Mouse (Mus musculus): ENCODE measurements around the gene Cdc73. TPM values are rescaled to one million over a fixed set of nuclear protein-coding genes. Genes with fewer than 3 reads are reported as not detected.
"Not testable (repeated sequence)": the region's sequence is repeated elsewhere in the genome, so short reads cannot be mapped to it uniquely, and the experiment has no call there.

The Cdc73 gene
- polyA plus RNA-seq, 1 experiment from 2014 or later = 28.4 TPM

- WGBS = 51% methylated on average over 4 of the region's 4 CpGs
- Histone ChIP-seq H3K4me1 (ENCODE audit: control insufficient read depth, insufficient read depth, low read length) (no peaks in the 10 kb centered on the region), H3K9ac (ENCODE audit: low read length) (no peak overlapping the region), H3K36me3 (ENCODE audit: control insufficient read depth, insufficient read depth, low read length) (no peaks in the 10 kb centered on the region), H3K4me3 (ENCODE audit: low read depth, low read length) (no peak overlapping the region), H3K9me3 (ENCODE audit: control insufficient read depth, low read length) (no peaks in the 10 kb centered on the region), H3K27ac (ENCODE audit: low read depth, low read length) (no peak overlapping the region), H3K4me2 (no peak overlapping the region), H3K27me3 (ENCODE audit: control insufficient read depth, insufficient read depth, low read length) (no peaks in the 10 kb centered on the region)
- ATAC-seq (ENCODE audit: low FRiP score) (no peak), DNase-seq (ENCODE audit: low spot score, missing footprints) (no peak)
Measured at GRCm38 (mm10) chr1:143731691-143732090, 29.0 kb upstream of the Cdc73 start.

GRCm38 (mm10) chr1:143730899-143731298, 28.2 kb upstream of the Cdc73 start:
- no peak overlapping the region for H3K9ac ChIP-seq (ENCODE audit: low read length)
- ATAC-seq (ENCODE audit: low FRiP score) (no peak), DNase-seq (ENCODE audit: low spot score, missing footprints) (no peak)
- H3K9me3 ChIP-seq (ENCODE audit: control insufficient read depth, low read length) = no peaks in the 10 kb centered on the region
- 93% methylated on average over 2 of the region's 2 CpGs for WGBS
- H3K27ac ChIP-seq (ENCODE audit: low read depth, low read length) = no peak overlapping the region
- H3K36me3 ChIP-seq (ENCODE audit: control insufficient read depth, insufficient read depth, low read length) = no peaks in the 10 kb centered on the region
- H3K27me3 ChIP-seq (ENCODE audit: control insufficient read depth, insufficient read depth, low read length) = no peaks in the 10 kb centered on the region
- no peak overlapping the region for H3K4me2 ChIP-seq
- H3K4me1 ChIP-seq (ENCODE audit: control insufficient read depth, insufficient read depth, low read length) = no peaks in the 10 kb centered on the region
- no peak overlapping the region for H3K4me3 ChIP-seq (ENCODE audit: low read depth, low read length)

- WGBS = 81% methylated on average over 9 of the region's 9 CpGs
- ATAC-seq (ENCODE audit: low FRiP score) = no peak
- Histone ChIP-seq H3K4me1 (ENCODE audit: control insufficient read depth, insufficient read depth, low read length) (no peaks in the 10 kb centered on the region), H3K27ac (ENCODE audit: low read depth, low read length) (no peak overlapping the region), H3K27me3 (ENCODE audit: control insufficient read depth, insufficient read depth, low read length) (no peaks in the 10 kb centered on the region), H3K9me3 (ENCODE audit: control insufficient read depth, low read length) (no peaks in the 10 kb centered on the region), H3K36me3 (ENCODE audit: control insufficient read depth, insufficient read depth, low read length) (no peaks in the 10 kb centered on the region), H3K4me2 (no peak overlapping the region), H3K4me3 (ENCODE audit: low read depth, low read length) (no peak overlapping the region), H3K9ac (ENCODE audit: low read length) (no peak overlapping the region)
- DNase-seq (ENCODE audit: low spot score, missing footprints) = no peak
Measured at GRCm38 (mm10) chr1:143727701-143728445, 25.2 kb upstream of the Cdc73 start.

- Histone ChIP-seq H3K4me2 (no peak overlapping the region), H3K9ac (ENCODE audit: low read length) (no peak overlapping the region), H3K9me3 (ENCODE audit: control insufficient read depth, low read length) (no peaks in the 10 kb centered on the region), H3K4me3 (ENCODE audit: low read depth, low read length) (no peak overlapping the region), H3K27ac (ENCODE audit: low read depth, low read length) (no peak overlapping the region), H3K36me3 (ENCODE audit: control insufficient read depth, insufficient read depth, low read length) (no peaks in the 10 kb centered on the region), H3K4me1 (ENCODE audit: control insufficient read depth, insufficient read depth, low read length) (no peaks in the 10 kb centered on the region), H3K27me3 (ENCODE audit: control insufficient read depth, insufficient read depth, low read length) (no peaks in the 10 kb centered on the region)
- WGBS = 84% methylated on average over 5 of the region's 5 CpGs
- ATAC-seq (ENCODE audit: low FRiP score) (no peak), DNase-seq (ENCODE audit: low spot score, missing footprints) (no peak)
Measured at GRCm38 (mm10) chr1:143724456-143725064, 21.9 kb upstream of the Cdc73 start.

- not testable (repeated sequence) for DNase-seq (ENCODE audit: low spot score, missing footprints); ATAC-seq (ENCODE audit: low FRiP score); H3K36me3 ChIP-seq (ENCODE audit: control insufficient read depth, insufficient read depth, low read length); H3K27ac ChIP-seq (ENCODE audit: low read depth, low read length); H3K4me3 ChIP-seq (ENCODE audit: low read depth, low read length); H3K9ac ChIP-seq (ENCODE audit: low read length); H3K9me3 ChIP-seq (ENCODE audit: control insufficient read depth, low read length); H3K27me3 ChIP-seq (ENCODE audit: control insufficient read depth, insufficient read depth, low read length); H3K4me2 ChIP-seq; H3K4me1 ChIP-seq (ENCODE audit: control insufficient read depth, insufficient read depth, low read length)
- WGBS = no CpG with 5 or more reads among the region's 2 CpGs
Measured at GRCm38 (mm10) chr1:143716038-143716437, 13.3 kb upstream of the Cdc73 start, which contains the start of gene Glrx2. Glrx2 (plus strand) TSS chr1:143716338.

GRCm38 (mm10) chr1:143710627-143710976, 7.9 kb upstream of the Cdc73 start:
- no peak for ATAC-seq (ENCODE audit: low FRiP score)

GRCm38 (mm10) chr1:143709966-143710626, 7.4 kb upstream of the Cdc73 start:
- H3K4me2 ChIP-seq = no peak overlapping the region
- no peak overlapping the region for H3K27ac ChIP-seq (ENCODE audit: low read depth, low read length)
- ATAC-seq (ENCODE audit: low FRiP score) (no peak), DNase-seq (ENCODE audit: low spot score, missing footprints) (no peak)
- no peaks in the 10 kb centered on the region for H3K27me3 ChIP-seq (ENCODE audit: control insufficient read depth, insufficient read depth, low read length)
- H3K9ac ChIP-seq (ENCODE audit: low read length) = no peak overlapping the region
- WGBS = 80% methylated on average over 7 of the region's 7 CpGs
- no peaks in the 10 kb centered on the region for H3K4me1 ChIP-seq (ENCODE audit: control insufficient read depth, insufficient read depth, low read length)
- H3K4me3 ChIP-seq (ENCODE audit: low read depth, low read length) = no peak overlapping the region
- no peaks in the 10 kb centered on the region for H3K36me3 ChIP-seq (ENCODE audit: control insufficient read depth, insufficient read depth, low read length)
- no peaks in the 10 kb centered on the region for H3K9me3 ChIP-seq (ENCODE audit: control insufficient read depth, low read length)

More at GRCm38 (mm10) chr1:143710627-143710976, 7.9 kb upstream of the Cdc73 start:
- no peaks in the 10 kb centered on the region for H3K27me3 ChIP-seq (ENCODE audit: control insufficient read depth, insufficient read depth, low read length)
- H3K4me1 ChIP-seq (ENCODE audit: control insufficient read depth, insufficient read depth, low read length) = no peaks in the 10 kb centered on the region
- no peak overlapping the region for H3K4me2 ChIP-seq
- 82% methylated on average over 5 of the region's 5 CpGs for WGBS
- no peaks in the 10 kb centered on the region for H3K9me3 ChIP-seq (ENCODE audit: control insufficient read depth, low read length)
- H3K27ac ChIP-seq (ENCODE audit: low read depth, low read length) = no peak overlapping the region
- no peak overlapping the region for H3K4me3 ChIP-seq (ENCODE audit: low read depth, low read length)
- no peaks in the 10 kb centered on the region for H3K36me3 ChIP-seq (ENCODE audit: control insufficient read depth, insufficient read depth, low read length)
- no peak overlapping the region for H3K9ac ChIP-seq (ENCODE audit: low read length)
- no peak for DNase-seq (ENCODE audit: low spot score, missing footprints)

- H3K27me3 ChIP-seq (ENCODE audit: control insufficient read depth, insufficient read depth, low read length) = no peaks in the 10 kb centered on the region
- no peak for DNase-seq (ENCODE audit: low spot score, missing footprints)
- H3K4me2 ChIP-seq = no peak overlapping the region
- H3K4me3 ChIP-seq (ENCODE audit: low read depth, low read length) = no peak overlapping the region
- H3K4me1 ChIP-seq (ENCODE audit: control insufficient read depth, insufficient read depth, low read length) = no peaks in the 10 kb centered on the region; the same call in 1 of the 2 replicates
- no peak overlapping the region for H3K9ac ChIP-seq (ENCODE audit: low read length)
- no peaks in the 10 kb centered on the region for H3K36me3 ChIP-seq (ENCODE audit: control insufficient read depth, insufficient read depth, low read length)
- 85% methylated on average over 6 of the region's 6 CpGs for WGBS
- ATAC-seq (ENCODE audit: low FRiP score) = no peak
- no peak overlapping the region for H3K27ac ChIP-seq (ENCODE audit: low read depth, low read length)
- no peaks in the 10 kb centered on the region for H3K9me3 ChIP-seq (ENCODE audit: control insufficient read depth, low read length)
Measured at GRCm38 (mm10) chr1:143708361-143708760, 5.7 kb upstream of the Cdc73 start.

- ATAC-seq (ENCODE audit: low FRiP score) = no peak
- Histone ChIP-seq H3K27me3 (ENCODE audit: control insufficient read depth, insufficient read depth, low read length) (no peaks in the 10 kb centered on the region), H3K27ac (ENCODE audit: low read depth, low read length) (no peak overlapping the region), H3K9ac (ENCODE audit: low read length) (no peak overlapping the region), H3K4me2 (no peak overlapping the region), H3K36me3 (ENCODE audit: control insufficient read depth, insufficient read depth, low read length) (no peaks in the 10 kb centered on the region), H3K4me1 (ENCODE audit: control insufficient read depth, insufficient read depth, low read length) (no peaks in the 10 kb centered on the region; the same call in 1 of the 2 replicates), H3K4me3 (ENCODE audit: low read depth, low read length) (no peak overlapping the region), H3K9me3 (ENCODE audit: control insufficient read depth, low read length) (no peaks in the 10 kb centered on the region)
- 78% methylated on average over 4 of the region's 4 CpGs for whole genome bisulfite sequencing
- no peak for DNase-seq (ENCODE audit: low spot score, missing footprints)
Measured at GRCm38 (mm10) chr1:143707006-143707405, 4.3 kb upstream of the Cdc73 start.
